Mouse (Mus musculus) intestine, embryonic 14.5 days (tissue): ENCODE measurements around the gene Disp1. TPM values are rescaled to one million over a fixed set of nuclear protein-coding genes. Genes with fewer than 3 reads are reported as not detected.

Experiments used
- ATAC-seq: fragments of 200-750 bp; cut with Nextera tagmentation; replicated peaks from 2 replicates; pipeline ENCODE4 v1.8.0; 2017; ENCODE audit warnings: low read depth, moderate number of reproducible peaks, moderate TSS enrichment, moderate library complexity; ENCODE audit not compliant: low FRiP score, low TSS enrichment
- DNase-seq: peaks from one replicate; pipeline ENCODE4 v3.0.0-alpha.2; 2018; ENCODE audit warnings: low spot score
- H3K27ac ChIP-seq: fragments of 300-500 bp; sonication (generic); 2 replicates; pipeline ENCODE4 v1.5.1; 2014; ENCODE audit warnings: low read depth, mild to moderate bottlenecking, control low read depth
- H3K27me3 ChIP-seq: fragments of 300-500 bp; sonication (generic); replicated peaks from 2 replicates; pipeline ENCODE4 v1.6.1; 2014; ENCODE audit warnings: low read length, control low read depth; ENCODE audit not compliant: control insufficient read depth, insufficient read depth
- H3K36me3 ChIP-seq: fragments of 300-500 bp; sonication (generic); 2 replicates; pipeline ENCODE4 v1.6.1; 2014; ENCODE audit warnings: low read length, control low read depth; ENCODE audit not compliant: control insufficient read depth, insufficient read depth
- H3K4me1 ChIP-seq: fragments of 300-500 bp; sonication (generic); replicated peaks from 2 replicates; pipeline ENCODE4 v1.6.1; 2014; ENCODE audit warnings: low read length, control low read depth, mixed read lengths; ENCODE audit not compliant: control insufficient read depth, insufficient read depth
- H3K4me2 ChIP-seq: fragments of 300-500 bp; sonication (generic); 2 replicates; pipeline ENCODE4 v1.6.1; 2014; ENCODE audit warnings: low read length
- H3K4me3 ChIP-seq: fragments of 300-500 bp; sonication (generic); 2 replicates; pipeline ENCODE4 v1.5.1; 2014; ENCODE audit warnings: low read depth, low read length, control low read depth, mixed read lengths
- H3K9ac ChIP-seq: fragments of 300-500 bp; sonication (generic); 2 replicates; pipeline ENCODE4 v1.6.1; 2014; ENCODE audit warnings: mild to moderate bottlenecking, low read length
- H3K9me3 ChIP-seq: fragments of 300-500 bp; sonication (generic); 2 replicates; pipeline ENCODE4 v1.6.1; 2016; ENCODE audit warnings: low read length, control low read depth; ENCODE audit not compliant: control insufficient read depth
- WGBS: fragments of 180-500 bp; shearing (Covaris S2); extraction: QIAGEN DNeasy Blood & Tissue Kit; methylation state at CpG from one replicate; pipeline ENCODE4 v1.1.7; 2014; 5-methylcytosine and 5-hydroxymethylcytosine counted together
- polyA plus RNA-seq: library from polyadenylated mRNA; unstranded; fragments of >200 nt; fragmentation: Nextera tagmentation; extraction: Ambion mirVana; gene quantifications from 2 replicates; pipeline ENCODE4 v1.2.1, GENCODE M21; 2014

Gene Disp1
- polyA plus RNA-seq, 1 experiment from 2014 or later: 12.1 TPM

DNA sequence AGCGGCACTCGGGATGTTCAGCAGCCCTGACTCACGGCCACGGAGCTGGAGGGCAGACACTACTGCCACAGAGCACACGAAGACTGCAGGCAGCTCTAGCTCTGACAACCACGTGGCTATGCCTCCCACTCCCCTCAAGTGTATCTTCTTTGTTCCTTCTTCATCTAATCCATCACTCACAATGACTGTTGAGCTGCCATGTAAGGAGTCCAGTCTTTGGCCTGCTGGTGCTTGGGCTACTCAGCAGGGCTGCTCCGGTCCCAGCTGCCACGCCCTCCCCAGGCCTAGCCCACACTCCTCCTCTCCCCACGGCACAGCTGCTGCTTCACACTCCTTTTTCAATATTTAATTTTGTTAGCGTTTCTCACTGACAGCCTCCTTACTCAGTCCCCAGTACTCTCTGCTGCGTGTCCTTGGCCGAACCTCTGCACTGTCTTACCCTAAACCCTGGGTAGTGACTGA lies 70.9 kb downstream of the Disp1 start:
- H3K27ac ChIP-seq: no peak overlapping the region
- peaks cover 36% of the 10 kb centered on the region for H3K4me1 ChIP-seq
- H3K27me3 ChIP-seq: no peaks in the 10 kb centered on the region
- no peak overlapping the region for H3K4me3 ChIP-seq
- WGBS: 39% methylated on average over 12 of the region's 12 CpGs
- no peaks in the 10 kb centered on the region for H3K36me3 ChIP-seq
- no peaks in the 10 kb centered on the region for H3K9me3 ChIP-seq
- no peak overlapping the region for H3K9ac ChIP-seq
- ATAC-seq (no peak), DNase-seq (no peak)
- H3K4me2 ChIP-seq: no peak overlapping the region

DNA sequence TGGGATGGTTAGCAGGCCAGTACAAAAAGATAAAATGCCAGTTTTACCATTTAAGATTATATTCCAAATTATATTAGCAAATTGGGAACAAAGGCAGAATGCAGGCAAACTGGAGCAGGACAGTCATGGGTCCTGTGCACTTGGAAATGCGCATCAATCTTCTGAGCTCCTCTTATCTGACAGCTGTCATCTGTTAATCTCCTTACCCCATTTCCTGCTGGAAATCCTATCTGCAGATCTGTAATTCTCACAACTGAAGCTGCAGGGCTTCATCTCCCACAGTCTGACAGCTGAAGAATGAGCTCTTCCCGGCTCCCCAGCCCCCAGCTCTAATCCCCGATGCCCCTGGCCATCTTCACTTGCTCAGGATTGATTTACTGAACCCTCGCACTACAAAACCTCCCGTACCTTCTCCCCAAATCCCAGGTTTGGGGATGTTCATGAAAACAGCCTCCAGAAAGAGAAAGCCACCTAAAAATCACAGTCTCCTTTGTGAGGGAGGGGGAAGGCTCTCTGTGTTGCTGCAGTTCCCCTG lies 71.7 kb downstream of the Disp1 start:
- Histone ChIP-seq H3K4me3 (no peak overlapping the region), H3K4me2 (no peak overlapping the region), H3K36me3 (no peaks in the 10 kb centered on the region), H3K27me3 (no peaks in the 10 kb centered on the region), H3K27ac (no peak overlapping the region), H3K9me3 (no peaks in the 10 kb centered on the region), H3K4me1 (peaks cover 36% of the 10 kb centered on the region), H3K9ac (no peak overlapping the region)
- 42% methylated on average over 5 of the region's 5 CpGs for WGBS
- DNase-seq: no peak
- no peak for ATAC-seq

DNA sequence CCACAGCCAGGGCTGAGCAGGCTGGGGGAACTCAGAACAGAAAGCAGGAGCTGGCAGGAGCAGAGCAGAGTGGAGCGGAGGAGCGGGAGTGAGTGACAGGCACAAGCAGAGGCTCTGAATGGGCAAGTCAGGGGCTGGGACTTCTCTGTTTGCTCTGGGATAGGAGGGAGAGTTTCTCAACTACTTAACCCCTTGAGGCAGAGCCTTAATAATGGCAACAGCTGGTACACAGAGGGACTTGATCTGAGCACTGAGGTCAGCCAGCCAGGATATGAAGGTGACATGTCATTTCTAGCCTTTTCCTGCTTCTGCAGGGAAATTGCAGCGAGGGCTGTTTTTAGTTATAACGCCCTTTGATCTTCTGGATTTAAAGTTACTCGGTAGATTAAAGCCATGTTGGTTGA lies 73.9 kb downstream of the Disp1 start:
- peaks cover 38% of the 10 kb centered on the region for H3K4me1 ChIP-seq
- ATAC-seq (peak; percentile 79), DNase-seq (peak; percentile 75)
- no peaks in the 10 kb centered on the region for H3K9me3 ChIP-seq
- no peaks in the 10 kb centered on the region for H3K36me3 ChIP-seq
- 14% methylated on average over 5 of the region's 5 CpGs for WGBS
- H3K27ac ChIP-seq: peak overlapping the region; percentile 54; the same call in 1 of the 2 replicates
- no peak overlapping the region for H3K9ac ChIP-seq
- peak overlapping the region; percentile 22; the same call in 1 of the 2 replicates for H3K4me3 ChIP-seq
- H3K27me3 ChIP-seq: no peaks in the 10 kb centered on the region
- H3K4me2 ChIP-seq: peak overlapping the region; percentile 34

DNA sequence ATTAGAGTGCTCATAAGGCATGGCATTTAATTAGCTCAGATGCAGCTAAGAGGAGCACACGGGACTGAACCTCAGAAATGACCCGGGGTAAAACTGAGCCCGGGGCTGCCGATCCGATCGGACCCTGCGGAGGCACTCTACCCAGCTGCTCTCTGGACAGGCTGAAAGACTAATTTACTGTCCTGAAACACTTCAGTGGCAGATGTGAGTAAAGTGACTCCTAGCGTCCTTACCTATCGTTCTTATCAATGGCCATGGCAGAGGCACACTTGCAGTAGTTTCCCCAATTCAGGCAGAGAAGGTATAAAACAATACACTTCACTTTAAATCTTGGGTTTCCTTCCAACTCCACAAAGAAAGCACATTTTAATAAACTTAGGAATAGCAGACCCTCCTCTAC lies 74.5 kb downstream of the Disp1 start:
- Histone ChIP-seq H3K27me3 (no peaks in the 10 kb centered on the region), H3K4me1 (peaks cover 35% of the 10 kb centered on the region), H3K4me3 (peak overlapping the region; percentile 22; the same call in 1 of the 2 replicates), H3K9me3 (no peaks in the 10 kb centered on the region), H3K4me2 (peak overlapping the region; percentile 34), H3K9ac (peak overlapping the region; percentile 29), H3K27ac (no peak overlapping the region), H3K36me3 (no peaks in the 10 kb centered on the region)
- WGBS: 9% methylated on average over 9 of the region's 9 CpGs
- no peak for DNase-seq
- ATAC-seq: no peak

DNA sequence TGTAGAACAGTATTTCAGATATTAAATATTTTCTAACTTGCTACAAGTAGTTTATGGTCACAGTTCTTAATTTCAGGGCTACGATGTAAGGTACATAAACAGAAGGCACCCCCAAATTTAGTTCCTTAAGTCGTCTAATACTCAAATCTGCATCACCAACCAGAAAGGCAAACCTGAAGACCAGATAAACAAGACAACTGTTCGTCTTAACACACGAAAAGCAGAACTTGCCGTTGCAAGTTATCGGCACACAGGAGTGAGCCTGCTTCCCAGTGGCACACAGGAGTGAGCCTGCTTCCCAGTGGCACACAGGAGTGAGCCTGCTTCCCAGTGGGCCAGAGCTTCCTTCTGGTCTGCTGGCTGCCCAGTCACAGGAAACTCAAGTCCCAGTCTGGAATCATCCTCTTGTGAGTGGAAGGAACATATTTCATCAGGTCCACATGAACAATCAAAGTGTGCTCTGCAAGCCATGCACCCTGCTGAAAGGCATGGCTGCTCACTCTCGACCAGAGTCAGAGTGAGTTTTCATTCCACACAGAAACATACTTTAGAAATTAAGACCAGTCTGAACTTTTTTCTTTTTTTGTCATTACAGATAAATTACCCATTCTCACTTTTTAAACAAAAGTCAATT lies 75.1 kb downstream of the Disp1 start:
- ATAC-seq: no peak
- peaks cover 34% of the 10 kb centered on the region for H3K4me1 ChIP-seq
- peak overlapping the region; percentile 22; the same call in 1 of the 2 replicates for H3K4me3 ChIP-seq
- H3K4me2 ChIP-seq: peak overlapping the region; percentile 34
- 49% methylated on average over 7 of the region's 7 CpGs for WGBS
- no peaks in the 10 kb centered on the region for H3K9me3 ChIP-seq
- no peak overlapping the region for H3K27ac ChIP-seq
- no peaks in the 10 kb centered on the region for H3K36me3 ChIP-seq
- no peak overlapping the region for H3K9ac ChIP-seq
- no peaks in the 10 kb centered on the region for H3K27me3 ChIP-seq
- DNase-seq: no peak

DNA sequence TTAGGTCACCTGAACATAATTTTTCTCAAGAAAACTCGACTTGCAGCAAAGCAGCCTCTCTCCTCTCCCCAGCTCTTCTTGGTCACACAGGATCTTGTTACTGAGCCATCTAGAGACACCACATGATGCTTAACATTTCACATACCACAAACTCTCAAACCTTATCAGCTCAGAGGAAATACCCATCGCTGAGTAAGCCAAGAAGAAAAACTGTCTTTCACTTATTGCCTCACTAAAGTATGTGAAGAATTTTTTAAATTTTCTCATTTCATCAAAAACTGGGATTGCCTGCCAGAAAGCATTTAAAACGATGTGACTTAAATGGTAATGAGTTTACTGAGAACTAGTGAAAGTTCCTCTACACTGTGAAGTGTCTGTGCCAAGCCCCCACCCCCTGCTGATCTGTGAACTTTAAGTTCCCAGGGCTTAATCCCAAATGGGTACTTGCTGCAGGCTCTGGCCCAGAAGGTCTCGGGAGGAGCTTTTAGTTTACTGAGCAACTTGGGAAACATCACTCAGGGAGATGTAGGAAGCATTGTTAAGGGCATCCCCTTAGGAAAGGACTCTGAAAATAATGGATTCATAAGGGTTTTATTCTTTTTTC lies 76.6 kb downstream of the Disp1 start:
- 32% methylated on average over 4 of the region's 4 CpGs for WGBS
- Histone ChIP-seq H3K4me3 (no peak overlapping the region), H3K36me3 (no peaks in the 10 kb centered on the region), H3K27ac (no peak overlapping the region), H3K9me3 (no peaks in the 10 kb centered on the region), H3K9ac (no peak overlapping the region), H3K4me2 (no peak overlapping the region; the same call in 1 of the 2 replicates), H3K4me1 (peaks cover 23% of the 10 kb centered on the region), H3K27me3 (no peaks in the 10 kb centered on the region)
- no peak for DNase-seq
- ATAC-seq: no peak

DNA sequence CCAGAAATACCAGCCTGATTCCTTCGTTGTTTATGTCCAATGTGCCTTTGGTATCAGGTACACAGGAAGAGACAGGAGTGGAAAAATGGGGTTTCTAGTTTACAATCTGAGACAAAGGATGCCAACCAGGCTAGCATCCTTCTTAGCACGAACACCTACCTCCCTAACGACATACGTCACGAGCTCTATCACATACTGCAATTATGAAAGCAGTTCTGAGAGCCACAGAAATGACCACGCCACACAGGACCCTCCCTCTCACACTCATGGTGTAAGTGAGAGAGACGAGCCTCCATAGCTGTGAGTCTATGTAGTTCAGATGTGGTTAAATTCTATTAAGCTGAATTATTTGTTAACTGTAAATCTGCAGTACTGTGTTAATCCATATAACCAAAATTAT lies 78.1 kb downstream of the Disp1 start:
- ATAC-seq: no peak
- WGBS: 85% methylated on average over 7 of the region's 7 CpGs
- Histone ChIP-seq H3K9me3 (no peaks in the 10 kb centered on the region), H3K4me1 (peaks cover 32% of the 10 kb centered on the region), H3K9ac (no peak overlapping the region), H3K36me3 (no peaks in the 10 kb centered on the region), H3K4me3 (no peak overlapping the region), H3K4me2 (no peak overlapping the region), H3K27me3 (no peaks in the 10 kb centered on the region), H3K27ac (no peak overlapping the region)
- DNase-seq: no peak

DNA sequence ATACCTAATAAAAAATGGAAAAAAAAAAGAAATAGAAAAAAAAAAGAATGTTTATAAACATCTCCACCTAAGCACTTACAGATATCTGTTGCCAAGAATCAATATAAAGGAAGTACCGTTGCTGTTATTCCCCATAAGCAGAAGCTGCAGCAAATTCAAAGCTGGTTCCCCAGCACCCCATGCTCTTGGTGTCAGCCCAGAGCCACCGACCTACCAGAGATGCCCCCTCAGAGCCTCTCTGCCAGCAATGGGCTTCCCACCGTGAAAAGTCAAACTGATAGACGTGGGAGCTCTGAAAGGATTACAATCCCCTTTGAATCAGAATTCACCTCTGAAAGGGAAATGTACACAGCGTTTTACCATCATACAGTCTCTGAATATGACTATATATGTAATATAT lies 78.8 kb downstream of the Disp1 start:
- H3K27ac ChIP-seq: no peak overlapping the region
- H3K4me3 ChIP-seq: no peak overlapping the region
- H3K9me3 ChIP-seq: no peaks in the 10 kb centered on the region
- H3K9ac ChIP-seq: no peak overlapping the region
- DNase-seq (no peak), ATAC-seq (no peak)
- no peaks in the 10 kb centered on the region for H3K36me3 ChIP-seq
- no peaks in the 10 kb centered on the region for H3K27me3 ChIP-seq
- H3K4me2 ChIP-seq: no peak overlapping the region
- H3K4me1 ChIP-seq: peaks cover 34% of the 10 kb centered on the region
- WGBS: 61% methylated on average over 5 of the region's 5 CpGs
